Mouse (Mus musculus) adrenal gland, adult (tissue): ENCODE measurements around the gene Ssrp1.

Source experiments
- DNase-seq, 2 experiments: peaks; one replicate each; pipeline ENCODE4 v3.0.0; 2022 to 2023; ENCODE audit warnings: low spot score in 1 of 2; ENCODE audit not compliant: inconsistent age in 2 of 2

Ssrp1 gene

GRCm38 (mm10) chr2:85036507-85037046 lies 457 bp upstream of the Ssrp1 start:
- DNase-seq: no peak

GRCm38 (mm10) chr2:85038336-85038735 lies 1.3 kb downstream of the Ssrp1 start:
- no peak for DNase-seq

GRCm38 (mm10) chr2:85043623-85044022 lies 6.6 kb downstream of the Ssrp1 start:
- DNase-seq: no peak

- DNase-seq: no peak
Observed at GRCm38 (mm10) chr2:85046222-85046621, 9.2 kb downstream of the Ssrp1 start.

- DNase-seq: peak in 1 of 2 experiments; percentile 57
Observed at GRCm38 (mm10) chr2:85047081-85047480, 10.0 kb downstream of the Ssrp1 start.

GRCm38 (mm10) chr2:85047596-85048167 lies 10.6 kb downstream of the Ssrp1 start, which contains the start of gene Tnks1bp1:
TSS of gene Tnks1bp1 (plus strand) at chr2:85048022.
- DNase-seq: peak; percentile 99 to 100

- peak; percentile 81 to 92 for DNase-seq
Observed at GRCm38 (mm10) chr2:85048168-85048751, 11.2 kb downstream of the Ssrp1 start.

GRCm38 (mm10) chr2:85049277-85049676 lies 12.2 kb downstream of the Ssrp1 start:
- peak; percentile 52 to 73 for DNase-seq

- DNase-seq: peak; percentile 84 to 92
Observed at GRCm38 (mm10) chr2:85050001-85050634, 13.1 kb downstream of the Ssrp1 start.

GRCm38 (mm10) chr2:85050746-85051145 lies 13.7 kb downstream of the Ssrp1 start:
- DNase-seq: peak in 1 of 2 experiments; percentile 64

- DNase-seq: no peak
Observed at GRCm38 (mm10) chr2:85053192-85053816, 16.3 kb downstream of the Ssrp1 start.

- DNase-seq: no peak
Observed at GRCm38 (mm10) chr2:85056711-85057110, 19.7 kb downstream of the Ssrp1 start.

GRCm38 (mm10) chr2:85059677-85060076 lies 22.6 kb downstream of the Ssrp1 start:
- DNase-seq: no peak

GRCm38 (mm10) chr2:85060591-85061060 lies 23.6 kb downstream of the Ssrp1 start:
- peak; percentile 88 to 95 for DNase-seq

- peak; percentile 60 to 84 for DNase-seq
Observed at GRCm38 (mm10) chr2:85061107-85061541, 24.1 kb downstream of the Ssrp1 start.

GRCm38 (mm10) chr2:85065141-85065875 lies 28.3 kb downstream of the Ssrp1 start:
- DNase-seq: no peak

GRCm38 (mm10) chr2:85066937-85067336 lies 29.9 kb downstream of the Ssrp1 start:
- DNase-seq: no peak

GRCm38 (mm10) chr2:85067903-85068625 lies 31.0 kb downstream of the Ssrp1 start:
- DNase-seq: no peak

- DNase-seq: no peak
Observed at GRCm38 (mm10) chr2:85068626-85069025, 31.6 kb downstream of the Ssrp1 start.

GRCm38 (mm10) chr2:85070086-85070485 lies 33.1 kb downstream of the Ssrp1 start:
- DNase-seq: no peak
